Mouse (Mus musculus) embryo, embryonic 9.5 days (tissue): ENCODE data around the gene Zfp367.

Experiments used
- DNase-seq: peaks from one replicate; pipeline ENCODE4 v3.0.0-alpha.2; 2017; ENCODE audit errors: extremely low spot score

The Zfp367 gene

GRCm38 (mm10) chr13:64153751-64154267 is 807 bp upstream of the Zfp367 start:
- DNase-seq, result peak; percentile 71

DNA sequence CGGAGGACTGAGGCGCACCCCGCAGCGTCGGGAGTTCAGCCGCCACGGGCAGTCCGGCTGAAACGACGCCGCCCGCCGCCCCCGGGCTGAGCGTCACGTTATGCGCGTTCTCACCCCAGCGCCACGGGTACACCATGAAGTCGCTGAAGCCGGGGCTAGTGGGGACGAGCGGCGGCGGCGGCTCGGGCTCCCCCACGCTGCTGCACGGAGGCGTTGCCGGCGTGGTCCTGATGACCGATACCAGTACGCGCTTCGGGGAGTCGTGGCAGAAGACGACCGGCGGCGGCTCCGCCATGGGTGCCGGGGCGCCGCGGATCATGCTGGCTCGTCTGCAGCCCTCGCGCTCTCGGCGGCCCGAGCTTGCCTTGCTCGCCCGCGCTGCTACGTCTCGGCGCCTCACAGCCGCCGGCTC is 325 bp downstream of the Zfp367 start:
- DNase-seq, result no peak

DNA sequence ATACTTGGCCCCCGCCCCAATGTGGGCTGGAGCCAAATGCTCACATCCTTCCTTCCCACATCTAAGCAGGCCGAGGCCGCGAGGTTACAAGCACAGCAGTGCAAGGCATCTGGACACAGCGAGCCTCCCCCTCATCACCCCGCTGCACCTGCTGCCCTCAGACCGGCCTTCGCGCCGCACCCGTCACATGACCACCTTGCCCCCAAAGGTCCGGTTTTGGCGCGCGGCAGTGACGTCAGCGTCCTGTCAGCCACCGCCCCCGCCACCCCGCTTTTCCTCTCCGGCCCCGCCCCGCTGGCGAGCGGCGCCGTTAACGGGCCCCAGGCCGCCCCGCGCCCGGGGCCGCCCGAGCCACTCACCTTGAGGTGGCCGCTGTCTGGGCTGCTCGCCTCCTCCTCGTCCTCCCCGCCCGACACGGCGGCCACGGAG is 747 bp downstream of the Zfp367 start:
- DNase-seq, result peak; percentile 87

DNA sequence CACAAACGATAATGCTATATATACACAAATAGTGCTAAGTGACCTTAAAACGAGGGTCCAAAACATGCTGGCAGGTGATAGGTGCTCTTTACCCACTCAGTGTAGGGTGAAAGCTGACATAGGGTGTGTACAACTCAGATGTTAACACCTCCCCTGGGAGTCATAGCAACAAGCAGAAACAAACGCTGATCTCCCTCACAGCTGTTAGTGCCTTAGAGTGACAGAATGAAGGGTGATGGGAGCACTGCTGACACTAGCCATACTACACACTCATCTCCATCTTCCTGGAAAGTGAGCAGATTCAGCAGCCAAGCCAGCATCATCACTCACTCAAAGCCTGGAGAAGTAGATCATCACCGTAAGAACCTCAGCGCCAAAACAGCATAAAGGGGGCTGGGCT is 2.9 kb downstream of the Zfp367 start:
- DNase-seq, result no peak

- DNase-seq, result peak; percentile 46
Measured at GRCm38 (mm10) chr13:64129616-64130375, 23.2 kb downstream of the Zfp367 start.

DNA sequence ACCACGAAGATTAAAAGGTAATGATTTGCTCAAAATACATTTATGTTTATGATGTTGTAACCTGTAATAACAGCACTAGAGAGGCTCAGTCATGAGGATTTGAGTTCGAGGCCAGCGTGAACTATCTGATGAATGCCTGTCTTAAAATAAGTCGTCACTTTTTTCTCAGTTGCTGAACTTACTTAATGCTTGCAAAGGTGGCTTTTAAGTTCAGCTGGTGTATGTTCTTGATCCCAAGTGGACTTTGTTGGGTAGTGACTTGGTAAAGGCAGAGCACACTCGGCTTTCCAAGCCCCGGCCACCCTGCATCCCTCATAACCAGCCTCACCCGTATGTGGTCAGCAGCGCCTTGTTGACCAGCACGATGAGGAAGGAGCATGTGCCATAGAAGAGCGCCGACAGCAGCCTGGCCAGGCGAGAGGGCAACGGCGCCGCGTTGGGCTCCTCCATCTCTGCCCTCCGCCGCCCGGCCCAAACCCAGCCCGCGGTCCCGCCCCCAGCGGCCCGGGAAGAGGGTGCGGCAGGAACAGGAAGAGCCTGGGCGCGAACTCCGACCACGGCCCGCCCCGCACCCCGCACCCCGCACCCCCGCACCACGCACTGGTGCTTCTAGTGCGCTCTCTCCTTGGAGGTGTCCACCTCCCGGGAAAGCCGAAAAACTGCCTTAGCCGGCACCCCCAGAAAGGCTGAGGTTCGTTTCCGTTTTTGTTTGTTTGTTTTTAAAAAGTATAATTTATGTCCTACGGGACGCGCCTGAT is 24.0 kb downstream of the Zfp367 start, which contains the start of gene Slc35d2:
Gene Slc35d2 (minus strand): TSS at position 511 of the 758 bp plus-strand sequence.
- DNase-seq, result peak; percentile 56

DNA sequence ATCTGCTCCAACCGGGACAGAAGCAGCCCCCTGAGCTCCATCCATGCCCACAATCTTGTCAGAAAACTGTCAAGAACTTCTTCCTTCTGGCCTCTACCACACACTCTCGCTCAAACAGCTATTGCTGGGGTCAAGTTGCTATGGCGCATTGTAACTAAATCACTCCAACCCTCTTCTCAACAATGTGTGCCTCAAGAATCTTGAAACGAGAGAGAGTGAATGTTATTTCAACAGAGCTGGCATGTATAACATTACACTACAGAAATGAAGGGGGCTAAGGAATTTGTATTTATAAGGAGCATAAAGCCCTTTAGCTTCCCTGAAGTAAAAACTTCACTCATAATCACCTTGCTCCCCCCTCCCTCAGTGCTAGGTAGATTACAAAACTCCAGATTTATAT is 26.7 kb downstream of the Zfp367 start:
- DNase-seq, result no peak

- DNase-seq, result no peak
Measured at GRCm38 (mm10) chr13:64124886-64125285, 28.1 kb downstream of the Zfp367 start.

GRCm38 (mm10) chr13:64123491-64124188 is 29.4 kb downstream of the Zfp367 start:
- no peak for DNase-seq

GRCm38 (mm10) chr13:64120760-64121159 is 32.2 kb downstream of the Zfp367 start:
- no peak for DNase-seq

- no peak for DNase-seq
Measured at GRCm38 (mm10) chr13:64117442-64117841, 35.6 kb downstream of the Zfp367 start.

DNA sequence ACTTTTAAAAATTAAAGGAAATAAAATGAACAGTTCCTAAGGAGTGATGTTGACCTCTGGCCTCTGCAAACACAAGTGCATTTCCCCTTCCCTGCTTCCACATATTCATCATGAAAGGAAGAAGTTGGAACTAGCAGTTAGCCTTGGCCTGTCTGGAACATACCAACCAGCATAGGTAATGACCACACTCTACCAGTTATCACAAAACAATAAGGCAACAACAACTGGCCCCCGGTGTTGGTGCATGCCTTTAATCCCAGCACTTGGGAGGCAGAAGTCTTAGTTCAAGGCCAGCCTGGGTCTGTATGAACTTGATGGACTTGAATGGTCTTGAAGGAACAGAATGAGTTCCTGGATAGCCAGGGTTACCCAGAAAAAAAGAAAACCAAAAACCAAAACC is 42.6 kb downstream of the Zfp367 start:
- DNase-seq, result no peak

DNA sequence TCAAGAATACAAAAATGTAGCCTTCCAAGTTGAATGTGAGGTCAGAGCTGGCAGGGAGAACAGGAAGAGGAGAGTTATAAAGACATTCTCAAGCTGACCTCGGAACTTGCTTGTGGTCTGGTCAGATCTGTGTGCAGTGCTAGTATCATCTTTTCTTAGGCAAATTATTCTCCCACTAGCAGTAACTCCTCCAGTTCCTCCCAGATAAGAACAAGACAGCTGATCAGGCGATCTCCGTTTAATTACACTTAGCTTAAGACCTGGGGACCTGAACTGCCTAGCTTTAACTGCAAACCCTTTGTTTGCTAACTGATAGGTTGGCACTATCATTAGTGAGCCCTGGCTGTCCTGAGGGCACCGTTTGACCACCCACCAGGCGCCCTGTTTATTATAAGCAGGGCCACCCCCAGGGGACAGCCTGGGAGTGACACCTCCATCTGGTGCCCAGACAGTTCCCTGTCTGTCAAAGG is 44.6 kb downstream of the Zfp367 start:
- DNase-seq, result peak; percentile 32

GRCm38 (mm10) chr13:64107535-64107934 is 45.5 kb downstream of the Zfp367 start:
- DNase-seq, result peak; percentile 66

DNA sequence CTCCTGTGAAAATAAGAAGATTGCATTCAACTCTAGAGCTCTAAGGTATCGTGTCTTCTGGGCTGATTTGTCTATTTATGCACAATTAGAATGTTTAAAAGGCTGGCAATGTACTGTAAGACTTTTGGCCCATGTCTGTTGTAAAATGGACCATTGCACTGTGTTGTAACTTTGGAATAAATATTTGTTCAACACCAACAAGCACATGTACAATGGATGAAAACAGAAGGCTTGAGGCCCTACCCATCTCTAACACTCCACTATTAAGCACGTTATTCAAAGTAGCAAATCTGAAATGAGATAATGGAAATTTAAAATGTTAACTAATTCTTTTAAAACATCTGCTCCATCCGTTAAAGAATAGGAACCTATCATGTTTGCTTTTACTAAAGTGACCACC is 45.9 kb downstream of the Zfp367 start:
- no peak for DNase-seq

- no peak for DNase-seq
Measured at GRCm38 (mm10) chr13:64105690-64106089, 47.3 kb downstream of the Zfp367 start.

GRCm38 (mm10) chr13:64100186-64100585 is 52.8 kb downstream of the Zfp367 start:
- DNase-seq, result no peak

DNA sequence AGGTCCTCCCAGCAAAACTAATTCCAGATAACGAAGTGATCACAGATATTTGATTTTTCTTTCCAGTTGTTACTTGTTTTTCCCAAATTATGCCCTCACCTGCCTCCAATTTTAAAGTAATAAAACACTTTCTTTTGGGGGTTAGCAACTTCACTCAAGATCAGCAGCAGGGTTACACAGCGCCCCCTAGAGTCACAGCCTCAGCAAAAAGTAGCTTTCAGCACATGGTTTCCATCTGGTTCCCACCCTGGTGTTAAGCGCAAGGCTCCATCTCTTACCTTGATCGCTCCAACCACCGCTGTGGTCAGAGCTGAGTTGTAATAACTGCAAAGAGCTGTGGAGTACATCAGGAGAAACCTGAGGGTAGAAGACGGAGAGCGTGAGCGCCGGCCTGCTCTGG is 54.0 kb downstream of the Zfp367 start:
- no peak for DNase-seq

- peak; percentile 75 for DNase-seq
Measured at GRCm38 (mm10) chr13:64093341-64093740, 59.7 kb downstream of the Zfp367 start.

DNA sequence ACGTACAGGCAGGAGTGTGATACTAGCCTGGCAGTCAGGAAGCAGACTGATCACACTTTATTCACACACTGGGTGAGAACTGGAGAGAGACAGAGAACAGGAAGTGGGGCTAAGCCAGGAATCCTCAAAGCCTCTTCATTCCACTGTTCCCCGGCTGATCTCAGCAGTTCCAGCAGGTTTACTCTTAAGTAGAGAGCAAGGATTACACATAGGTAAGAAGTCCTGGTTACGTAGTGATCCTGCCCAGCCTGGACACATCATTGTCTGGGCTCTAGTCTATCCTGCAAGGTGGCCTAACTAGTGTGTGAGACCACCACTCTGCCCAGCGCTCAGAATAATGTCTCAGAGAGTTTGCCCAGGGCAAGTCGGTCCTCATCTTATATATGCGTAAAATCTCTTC is 60.2 kb downstream of the Zfp367 start:
- no peak for DNase-seq

DNA sequence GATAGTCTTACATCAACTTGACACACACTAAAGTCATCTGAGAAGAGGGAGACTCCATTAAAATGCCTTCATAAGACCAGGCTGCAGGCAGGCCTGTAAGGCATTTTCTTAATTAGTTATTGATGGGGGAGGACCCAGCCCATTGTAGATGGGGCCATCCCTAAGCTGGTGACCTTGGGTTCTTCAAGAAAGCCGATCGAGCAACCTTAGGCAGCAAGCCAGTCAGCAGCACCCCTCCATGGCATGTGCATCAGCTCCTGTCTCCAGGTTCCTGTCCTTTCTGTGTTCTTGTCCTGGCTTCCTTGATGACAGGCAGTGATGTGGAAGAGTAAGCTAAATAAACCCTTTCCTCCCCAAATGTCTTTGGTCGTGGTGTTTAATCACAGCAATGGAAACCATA is 60.9 kb downstream of the Zfp367 start:
- no peak for DNase-seq

DNA sequence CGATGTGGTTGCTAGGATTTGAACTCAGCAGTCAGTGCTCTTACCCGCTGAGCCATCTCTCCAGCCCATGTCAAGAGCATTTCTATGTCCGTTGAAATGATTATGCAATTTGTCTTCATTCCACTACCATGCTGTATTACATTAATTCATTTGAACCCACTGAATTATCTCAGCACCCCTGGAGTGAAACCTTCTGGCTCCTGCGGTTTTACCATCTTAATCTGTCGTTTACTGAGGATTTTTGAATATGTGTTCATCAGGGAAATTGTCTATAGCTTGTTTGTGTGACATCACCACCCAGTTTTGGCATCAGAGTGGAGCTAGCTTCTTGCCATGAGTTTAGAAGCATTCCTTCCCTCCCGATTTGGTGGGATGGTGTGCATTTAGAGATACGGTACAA is 62.0 kb downstream of the Zfp367 start:
- no peak for DNase-seq
